Mouse (Mus musculus): ENCODE results near the gene Tpk1. TPM values are rescaled to one million over a fixed set of nuclear protein-coding genes. Genes with fewer than 3 reads are reported as not detected.
A peak's percentile ranks its signal among the peaks of the same experiment; 100 is the strongest.

The Tpk1 gene
- 3.8 and 4.7 TPM in 2 replicates for polyA plus RNA-seq (2015; fragmentation: Nextera tagmentation; extraction: Ambion mirVana)

DNA sequence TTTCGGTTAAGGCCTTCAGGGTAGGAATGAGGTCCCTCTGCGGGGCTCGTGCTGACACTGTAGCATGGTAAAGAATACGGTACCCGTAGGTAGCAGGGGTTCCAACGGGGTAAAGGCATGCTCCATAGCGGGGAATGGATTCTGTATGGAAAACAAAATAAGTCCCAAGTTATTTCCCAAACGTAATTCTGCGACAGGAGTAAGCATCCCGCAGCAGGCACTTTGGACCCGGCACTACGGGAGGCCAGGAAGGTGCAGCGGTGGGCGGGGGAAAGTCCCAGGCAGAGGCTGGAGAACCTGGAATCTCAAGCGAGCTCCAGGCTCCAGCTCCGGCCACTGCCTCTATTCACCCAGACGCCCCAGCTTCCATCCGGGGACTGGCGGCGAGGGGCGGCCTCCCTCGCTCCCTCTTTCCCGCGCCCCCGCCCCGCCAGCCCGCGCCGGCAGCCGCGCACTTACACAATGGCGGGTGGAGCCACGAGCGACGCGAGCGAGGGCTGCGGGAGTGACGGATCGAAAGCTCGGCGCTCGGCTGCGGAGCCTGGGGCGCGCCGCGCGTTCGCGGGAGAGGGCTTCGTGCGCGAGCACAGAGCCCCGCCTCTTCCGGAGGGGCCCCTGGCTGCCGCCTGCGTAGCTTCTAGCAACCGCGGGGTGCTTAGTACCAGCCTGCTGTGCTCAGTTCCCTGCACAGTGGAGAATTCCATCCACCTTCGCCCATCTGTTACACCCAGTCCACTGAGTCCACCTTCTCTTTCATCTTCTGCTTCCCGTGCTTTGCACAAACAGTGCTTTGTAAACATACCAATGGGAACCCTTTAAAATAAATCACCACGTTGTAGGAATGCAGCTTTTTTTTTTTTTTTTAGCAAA lies at the start of gene Tpk1:
TSS of gene Tpk1 (minus strand) at position 602 of the 870 bp plus-strand sequence.
- Histone ChIP-seq H3K27ac (peak within 1 kb of the TSS; percentile 93), H3K9ac (peak within 1 kb of the TSS; percentile 83), H3K4me1 (peaks cover 3% of the 10 kb centered on the region; the same call in 1 of the 2 replicates), H3K36me3 (ENCODE audit: poor library complexity, severe bottlenecking) (no peaks in the 10 kb centered on the region; the same call in 1 of the 2 replicates), H3K4me3 (peak within 1 kb of the TSS; percentile 58), H3K4me2 (peak within 1 kb of the TSS; percentile 67), H3K27me3 (no peaks in the 10 kb centered on the region), H3K9me3 (replicated peaks) (no peaks in the 10 kb centered on the region)
- under 1% methylated on average over 46 of the region's 63 CpGs for WGBS
- ATAC-seq = peak; percentile 98

GRCm38 (mm10) chr6:43702810-43703614 lies 36.9 kb upstream of the Tpk1 start:
- H3K4me1 ChIP-seq = no peaks in the 10 kb centered on the region
- no peaks in the 10 kb centered on the region for H3K9me3 ChIP-seq (replicated peaks)
- H3K27me3 ChIP-seq = no peaks in the 10 kb centered on the region
- no peak overlapping the region for H3K27ac ChIP-seq
- no peak overlapping the region for H3K9ac ChIP-seq
- H3K4me3 ChIP-seq = no peak overlapping the region
- no peak for ATAC-seq
- no peaks in the 10 kb centered on the region for H3K36me3 ChIP-seq (ENCODE audit: poor library complexity, severe bottlenecking)
- no peak overlapping the region for H3K4me2 ChIP-seq
- 87% methylated on average over 6 of the region's 6 CpGs for WGBS

- Histone ChIP-seq H3K36me3 (ENCODE audit: poor library complexity, severe bottlenecking) (no peaks in the 10 kb centered on the region), H3K4me2 (no peak overlapping the region), H3K4me3 (no peak overlapping the region), H3K4me1 (no peaks in the 10 kb centered on the region), H3K9ac (no peak overlapping the region), H3K27me3 (no peaks in the 10 kb centered on the region), H3K9me3 (replicated peaks) (no peaks in the 10 kb centered on the region), H3K27ac (no peak overlapping the region)
- WGBS = 89% methylated on average over 1 of the region's 1 CpGs
- no peak for ATAC-seq
Measured at GRCm38 (mm10) chr6:43691863-43692262, 25.8 kb upstream of the Tpk1 start.

- H3K27ac ChIP-seq = no peak overlapping the region
- H3K27me3 ChIP-seq = no peaks in the 10 kb centered on the region
- H3K9ac ChIP-seq = no peak overlapping the region
- peak; percentile 74 for ATAC-seq
- no peaks in the 10 kb centered on the region for H3K9me3 ChIP-seq (replicated peaks)
- no peak overlapping the region for H3K4me3 ChIP-seq
- no peaks in the 10 kb centered on the region for H3K4me1 ChIP-seq
- no peak overlapping the region for H3K4me2 ChIP-seq
- no peaks in the 10 kb centered on the region for H3K36me3 ChIP-seq (ENCODE audit: poor library complexity, severe bottlenecking)
- 41% methylated on average over 2 of the region's 2 CpGs for WGBS
Measured at GRCm38 (mm10) chr6:43685985-43686384, 19.9 kb upstream of the Tpk1 start.

DNA sequence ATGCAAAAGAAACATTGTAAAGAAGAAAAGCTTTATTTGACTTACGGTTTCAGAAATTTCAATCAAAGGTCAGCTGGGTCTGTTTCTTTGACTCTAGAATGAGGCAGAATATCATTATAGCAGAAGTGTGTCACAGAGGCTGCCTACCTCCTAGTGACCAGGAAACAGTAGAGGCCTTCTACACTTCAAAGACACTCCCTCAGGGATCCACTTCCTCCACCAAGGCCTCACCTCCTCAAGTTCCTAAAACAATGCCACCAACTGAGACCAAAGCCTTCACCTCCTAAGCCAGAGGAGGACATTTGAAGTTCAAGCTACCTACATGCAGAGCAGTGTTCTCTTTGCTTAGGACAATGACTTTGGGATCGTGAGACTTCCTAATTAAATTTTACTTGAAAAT lies 16.5 kb upstream of the Tpk1 start:
- 32% methylated on average over 2 of the region's 2 CpGs for WGBS
- no peak overlapping the region for H3K9ac ChIP-seq
- H3K27me3 ChIP-seq = no peaks in the 10 kb centered on the region
- no peaks in the 10 kb centered on the region for H3K9me3 ChIP-seq (replicated peaks)
- H3K4me1 ChIP-seq = no peaks in the 10 kb centered on the region
- H3K4me2 ChIP-seq = no peak overlapping the region
- no peak overlapping the region for H3K27ac ChIP-seq
- H3K4me3 ChIP-seq = no peak overlapping the region
- peak; percentile 53; the same call in 1 of the 2 replicates for ATAC-seq
- H3K36me3 ChIP-seq (ENCODE audit: poor library complexity, severe bottlenecking) = no peaks in the 10 kb centered on the region

DNA sequence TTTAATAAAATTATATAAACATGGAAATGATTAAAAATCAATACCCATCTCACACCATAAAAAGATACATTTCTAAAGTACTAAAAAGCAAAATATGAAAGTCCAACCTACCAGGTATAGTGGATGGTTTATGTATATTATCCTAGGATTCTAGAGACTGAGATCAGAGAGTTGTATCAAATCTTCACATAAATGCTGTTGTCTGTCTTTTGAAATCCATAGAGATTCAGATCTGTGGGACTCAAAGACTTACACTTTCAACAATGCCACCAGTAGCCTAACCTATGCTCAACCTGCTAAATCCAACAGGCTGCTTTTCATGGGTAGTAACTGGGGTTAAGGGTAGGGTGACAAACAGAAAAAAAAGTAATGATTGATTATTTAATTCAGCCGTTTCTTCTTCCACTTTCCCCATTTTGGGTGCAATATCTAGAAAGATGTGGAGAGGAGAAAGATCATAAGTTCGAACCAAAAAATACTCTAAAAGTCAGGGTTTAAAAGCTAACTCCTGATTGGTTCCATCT lies 12.7 kb upstream of the Tpk1 start:
- WGBS = 88% methylated on average over 2 of the region's 2 CpGs
- no peaks in the 10 kb centered on the region for H3K4me1 ChIP-seq
- H3K4me3 ChIP-seq = no peak overlapping the region
- H3K4me2 ChIP-seq = no peak overlapping the region
- no peak for ATAC-seq
- no peak overlapping the region for H3K27ac ChIP-seq
- no peaks in the 10 kb centered on the region for H3K27me3 ChIP-seq
- H3K9ac ChIP-seq = no peak overlapping the region
- H3K36me3 ChIP-seq (ENCODE audit: poor library complexity, severe bottlenecking) = no peaks in the 10 kb centered on the region
- H3K9me3 ChIP-seq (replicated peaks) = no peaks in the 10 kb centered on the region

GRCm38 (mm10) chr6:43677566-43677965 lies 11.5 kb upstream of the Tpk1 start:
- Histone ChIP-seq H3K9me3 (replicated peaks) (no peaks in the 10 kb centered on the region), H3K9ac (no peak overlapping the region), H3K4me2 (no peak overlapping the region), H3K27ac (no peak overlapping the region), H3K36me3 (ENCODE audit: poor library complexity, severe bottlenecking) (no peaks in the 10 kb centered on the region), H3K4me3 (no peak overlapping the region), H3K27me3 (no peaks in the 10 kb centered on the region), H3K4me1 (no peaks in the 10 kb centered on the region)
- no peak for ATAC-seq
- WGBS = 76% methylated on average over 3 of the region's 3 CpGs

- 81% methylated on average over 3 of the region's 3 CpGs for WGBS
- no peaks in the 10 kb centered on the region for H3K36me3 ChIP-seq (ENCODE audit: poor library complexity, severe bottlenecking)
- no peaks in the 10 kb centered on the region for H3K9me3 ChIP-seq (replicated peaks)
- no peak overlapping the region for H3K4me2 ChIP-seq
- H3K4me1 ChIP-seq = no peaks in the 10 kb centered on the region
- no peak overlapping the region for H3K27ac ChIP-seq
- no peak for ATAC-seq
- no peak overlapping the region for H3K4me3 ChIP-seq
- no peak overlapping the region for H3K9ac ChIP-seq
- no peaks in the 10 kb centered on the region for H3K27me3 ChIP-seq
Measured at GRCm38 (mm10) chr6:43676139-43676538, 10.1 kb upstream of the Tpk1 start.

- ATAC-seq = no peak
- Histone ChIP-seq H3K36me3 (ENCODE audit: poor library complexity, severe bottlenecking) (no peaks in the 10 kb centered on the region), H3K4me1 (no peaks in the 10 kb centered on the region), H3K4me2 (no peak overlapping the region), H3K4me3 (no peak overlapping the region), H3K9ac (no peak overlapping the region), H3K9me3 (replicated peaks) (no peaks in the 10 kb centered on the region), H3K27me3 (no peaks in the 10 kb centered on the region), H3K27ac (no peak overlapping the region)
- WGBS = 73% methylated on average over 3 of the region's 3 CpGs
Measured at GRCm38 (mm10) chr6:43674986-43675760, 9.1 kb upstream of the Tpk1 start.

DNA sequence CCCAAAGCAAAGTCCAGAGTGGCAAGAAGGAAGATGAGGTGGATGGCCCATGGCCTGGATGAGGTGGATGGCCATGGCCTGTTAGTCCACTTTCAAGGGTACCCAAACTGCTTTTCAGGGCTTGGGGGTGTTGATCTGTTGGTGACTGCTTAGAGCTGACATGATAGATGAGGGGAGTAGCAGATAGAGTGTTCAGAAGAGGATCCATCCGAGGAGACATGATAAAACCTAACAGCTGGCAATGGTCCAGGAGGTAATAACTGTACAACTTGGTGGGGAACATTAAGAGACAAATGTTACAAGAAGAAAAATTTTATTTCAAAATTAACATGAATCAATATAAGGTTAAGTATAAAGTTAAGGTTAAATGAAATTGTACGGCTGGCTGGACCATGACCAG lies 4.9 kb upstream of the Tpk1 start:
- Histone ChIP-seq H3K27me3 (no peaks in the 10 kb centered on the region), H3K4me3 (no peak overlapping the region), H3K4me2 (no peak overlapping the region), H3K9ac (no peak overlapping the region), H3K9me3 (replicated peaks) (no peaks in the 10 kb centered on the region), H3K36me3 (ENCODE audit: poor library complexity, severe bottlenecking) (no peaks in the 10 kb centered on the region), H3K4me1 (no peaks in the 10 kb centered on the region; the same call in 1 of the 2 replicates), H3K27ac (no peak overlapping the region)
- ATAC-seq = no peak
- 90% methylated on average over 2 of the region's 2 CpGs for WGBS

DNA sequence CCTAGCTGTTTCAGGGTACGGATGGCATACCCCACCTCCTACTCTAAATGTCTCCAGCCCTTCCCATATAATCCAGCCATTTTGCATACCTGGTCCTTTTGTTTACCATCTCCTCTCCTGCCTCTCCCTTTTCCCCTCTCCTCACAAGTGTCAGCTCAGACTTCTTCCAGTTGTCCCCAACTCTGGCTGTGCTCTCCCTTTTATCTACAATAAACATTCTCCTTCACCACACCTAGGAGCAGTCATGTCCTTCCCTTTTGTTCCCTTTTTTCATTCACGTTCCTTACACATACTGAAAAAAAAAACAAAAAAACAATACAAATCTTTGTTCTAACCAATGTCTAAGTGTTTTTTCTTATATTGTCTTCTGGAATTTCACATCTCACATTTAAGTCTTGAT lies 1.6 kb upstream of the Tpk1 start:
- no peak for ATAC-seq
- WGBS = 95% methylated on average over 2 of the region's 2 CpGs
- H3K4me1 ChIP-seq = peaks cover 3% of the 10 kb centered on the region; the same call in 1 of the 2 replicates
- H3K36me3 ChIP-seq (ENCODE audit: poor library complexity, severe bottlenecking) = no peaks in the 10 kb centered on the region
- H3K9ac ChIP-seq = no peak overlapping the region
- no peaks in the 10 kb centered on the region for H3K27me3 ChIP-seq
- H3K4me2 ChIP-seq = no peak overlapping the region
- no peaks in the 10 kb centered on the region for H3K9me3 ChIP-seq (replicated peaks)
- H3K27ac ChIP-seq = no peak overlapping the region
- no peak overlapping the region for H3K4me3 ChIP-seq
